Mouse (Mus musculus) macrophage (primary cell): Measurements from ENCODE around the gene Rnf11. TPM values are rescaled to one million over a fixed set of nuclear protein-coding genes. Genes with fewer than 3 reads are reported as not detected.

Source experiments
- H3K27ac ChIP-seq: fragments of 350-480 bp; formaldehyde crosslinking; 2 replicates; pipeline ENCODE4 v1.9.0; 2021
- H3K36me3 ChIP-seq: fragments of 350-480 bp; formaldehyde crosslinking; 2 replicates; pipeline ENCODE4 v1.9.0; 2021; ENCODE audit errors: inconsistent target
- H3K4me3 ChIP-seq: fragments of 350-480 bp; formaldehyde crosslinking; 2 replicates; pipeline ENCODE4 v1.9.0; 2021; ENCODE audit errors: inconsistent target
- H3K79me2 ChIP-seq: fragments of 350-480 bp; formaldehyde crosslinking; 2 replicates; pipeline ENCODE4 v1.9.0; 2021; ENCODE audit errors: inconsistent target
- WGBS: methylation state at CpG from one replicate; pipeline ENCODE4 v1.1.7; 2026; ENCODE audit warnings: inconsistent platforms; ENCODE audit not compliant: missing documents; 5-methylcytosine and 5-hydroxymethylcytosine counted together
- polyA plus RNA-seq: library from polyadenylated mRNA; stranded (reverse); fragments of 250-400 nt; gene quantifications from 3 replicates; pipeline ENCODE4 v1.2.4, GENCODE M21; 2018; ENCODE audit warnings: inconsistent platforms

Gene Rnf11
- polyA plus RNA-seq, 1 experiment from 2014 or later, result 43.7 TPM

- H3K4me3 ChIP-seq, result no peak overlapping the region
- H3K36me3 ChIP-seq, result no peaks in the 10 kb centered on the region
- H3K79me2 ChIP-seq, result no peaks in the 10 kb centered on the region
- WGBS, result 60% methylated on average over 9 of the region's 9 CpGs
- no peak overlapping the region for H3K27ac ChIP-seq
Observed at GRCm38 (mm10) chr4:109437913-109438878, 46.3 kb downstream of the Rnf11 start.

- H3K27ac ChIP-seq, result no peak overlapping the region
- 100% methylated on average over 1 of the region's 1 CpGs for WGBS
- H3K79me2 ChIP-seq, result no peaks in the 10 kb centered on the region
- no peak overlapping the region for H3K4me3 ChIP-seq
- no peaks in the 10 kb centered on the region for H3K36me3 ChIP-seq
Observed at GRCm38 (mm10) chr4:109434256-109434655, 50.3 kb downstream of the Rnf11 start.

GRCm38 (mm10) chr4:109433641-109434040 is 50.9 kb downstream of the Rnf11 start:
- Histone ChIP-seq H3K36me3 (no peaks in the 10 kb centered on the region), H3K79me2 (no peaks in the 10 kb centered on the region), H3K27ac (no peak overlapping the region), H3K4me3 (no peak overlapping the region)
- WGBS, result 91% methylated on average over 6 of the region's 6 CpGs

GRCm38 (mm10) chr4:109432668-109433375 is 51.7 kb downstream of the Rnf11 start:
- H3K4me3 ChIP-seq, result no peak overlapping the region
- no peak overlapping the region for H3K27ac ChIP-seq
- 89% methylated on average over 13 of the region's 16 CpGs for WGBS
- no peaks in the 10 kb centered on the region for H3K79me2 ChIP-seq
- H3K36me3 ChIP-seq, result no peaks in the 10 kb centered on the region

GRCm38 (mm10) chr4:109430854-109431253 is 53.7 kb downstream of the Rnf11 start:
- WGBS, result 28% methylated on average over 11 of the region's 13 CpGs
- no peaks in the 10 kb centered on the region for H3K36me3 ChIP-seq
- H3K27ac ChIP-seq, result no peak overlapping the region
- no peak overlapping the region for H3K4me3 ChIP-seq
- H3K79me2 ChIP-seq, result no peaks in the 10 kb centered on the region

- WGBS, result 83% methylated on average over 7 of the region's 7 CpGs
- Histone ChIP-seq H3K27ac (no peak overlapping the region), H3K79me2 (no peaks in the 10 kb centered on the region)
Observed at GRCm38 (mm10) chr4:109430250-109430649, 54.3 kb downstream of the Rnf11 start.

GRCm38 (mm10) chr4:109427058-109427457 is 57.5 kb downstream of the Rnf11 start:
- H3K36me3 ChIP-seq, result no peaks in the 10 kb centered on the region
- H3K79me2 ChIP-seq, result no peaks in the 10 kb centered on the region
- no peak overlapping the region for H3K4me3 ChIP-seq
- H3K27ac ChIP-seq, result no peak overlapping the region
- WGBS, result 80% methylated on average over 1 of the region's 1 CpGs

More at GRCm38 (mm10) chr4:109430250-109430649, 54.3 kb downstream of the Rnf11 start:
- Histone ChIP-seq H3K4me3 (no peak overlapping the region), H3K36me3 (no peaks in the 10 kb centered on the region)

- 83% methylated on average over 2 of the region's 2 CpGs for WGBS
- H3K36me3 ChIP-seq, result no peaks in the 10 kb centered on the region
- no peak overlapping the region for H3K4me3 ChIP-seq
- no peaks in the 10 kb centered on the region for H3K79me2 ChIP-seq
- H3K27ac ChIP-seq, result no peak overlapping the region
Observed at GRCm38 (mm10) chr4:109423438-109423837, 61.1 kb downstream of the Rnf11 start.

- 98% methylated on average over 5 of the region's 6 CpGs for WGBS
Observed at GRCm38 (mm10) chr4:109422436-109422835, 62.1 kb downstream of the Rnf11 start.

GRCm38 (mm10) chr4:109421608-109422007 is 62.9 kb downstream of the Rnf11 start:
- Histone ChIP-seq H3K27ac (no peak overlapping the region), H3K36me3 (no peaks in the 10 kb centered on the region), H3K4me3 (no peak overlapping the region), H3K79me2 (no peaks in the 10 kb centered on the region)
- WGBS, result 99% methylated on average over 7 of the region's 7 CpGs

More at GRCm38 (mm10) chr4:109422436-109422835, 62.1 kb downstream of the Rnf11 start:
- H3K27ac ChIP-seq, result no peak overlapping the region
- H3K36me3 ChIP-seq, result no peaks in the 10 kb centered on the region
- no peaks in the 10 kb centered on the region for H3K79me2 ChIP-seq
- no peak overlapping the region for H3K4me3 ChIP-seq

- H3K4me3 ChIP-seq, result no peak overlapping the region
- WGBS, result 89% methylated on average over 6 of the region's 8 CpGs
Observed at GRCm38 (mm10) chr4:109420138-109420795, 64.3 kb downstream of the Rnf11 start.

GRCm38 (mm10) chr4:109419563-109419962 is 65.0 kb downstream of the Rnf11 start:
- no peaks in the 10 kb centered on the region for H3K79me2 ChIP-seq
- WGBS, result 98% methylated on average over 3 of the region's 4 CpGs
- H3K4me3 ChIP-seq, result no peak overlapping the region
- H3K36me3 ChIP-seq, result no peaks in the 10 kb centered on the region
- no peak overlapping the region for H3K27ac ChIP-seq

More at GRCm38 (mm10) chr4:109420138-109420795, 64.3 kb downstream of the Rnf11 start:
- Histone ChIP-seq H3K36me3 (no peaks in the 10 kb centered on the region), H3K79me2 (no peaks in the 10 kb centered on the region), H3K27ac (no peak overlapping the region)

- H3K4me3 ChIP-seq, result no peak overlapping the region
- WGBS, result 3% methylated on average over 3 of the region's 3 CpGs
- no peak overlapping the region for H3K27ac ChIP-seq
- no peaks in the 10 kb centered on the region for H3K79me2 ChIP-seq
- H3K36me3 ChIP-seq, result no peaks in the 10 kb centered on the region
Observed at GRCm38 (mm10) chr4:109419017-109419416, 65.5 kb downstream of the Rnf11 start.

GRCm38 (mm10) chr4:109417998-109418397 is 66.5 kb downstream of the Rnf11 start:
- Histone ChIP-seq H3K4me3 (no peak overlapping the region), H3K36me3 (no peaks in the 10 kb centered on the region), H3K79me2 (no peaks in the 10 kb centered on the region), H3K27ac (no peak overlapping the region)
- 100% methylated on average over 1 of the region's 1 CpGs for WGBS
